ENCODE assay signal across 8 mouse cellular contexts in genomic region chr9:108568511-108568921, GRCm38 (mm10). TPM values are rescaled to one million over a fixed set of nuclear protein-coding genes. Genes with fewer than 3 reads are reported as not detected.
DNase-seq lines count a peak whose midpoint lies in the region; ATAC-seq and TF ChIP-seq lines count a peak whose summit lies in the region.

No protein-coding gene starts in this region.

- peak overlapping the region; percentile 65 for H3K27ac ChIP-seq in liver, adult 2 months (replicated peaks; ENCODE audit: insufficient read depth, low read depth, low read length)
- no peak overlapping the region for H3K27ac ChIP-seq in embryonic fibroblast, embryonic 13.5 days (ENCODE audit: insufficient read depth, low read length)
- peak overlapping the region; percentile 98 for H3K27ac ChIP-seq in intestine, embryonic 16.5 days (ENCODE audit: low read length)
- H3K27ac ChIP-seq in neural tube, embryonic 15.5 days (replicated peaks) = no peak overlapping the region

- peaks cover 2% of the 10 kb centered on the region; the same call in 1 of the 2 replicates for H3K36me3 ChIP-seq in liver, adult 2 months (ENCODE audit: control insufficient read depth, insufficient read depth, low read length)
- peaks cover 16% of the 10 kb centered on the region for H3K36me3 ChIP-seq in intestine, embryonic 16.5 days (ENCODE audit: control insufficient read depth, insufficient read depth, low read length)
- H3K36me3 ChIP-seq in neural tube, embryonic 15.5 days = peaks cover 55% of the 10 kb centered on the region

- 50% methylated on average over 17 of the region's 17 CpGs for WGBS in liver, adult 2 months
- WGBS in intestine, embryonic 16.5 days = 73% methylated on average over 17 of the region's 17 CpGs
- 83% methylated on average over 17 of the region's 17 CpGs for WGBS in neural tube, embryonic 15.5 days

- H3K79me2 ChIP-seq in liver, adult 2 months (ENCODE audit: control insufficient read depth, insufficient read depth, low read length) = no peaks in the 10 kb centered on the region

- peaks cover 12% of the 10 kb centered on the region for H3K4me1 ChIP-seq in liver, adult 2 months (ENCODE audit: control insufficient read depth, insufficient read depth, low read length)
- H3K4me1 ChIP-seq in embryonic fibroblast, embryonic 13.5 days (ENCODE audit: control insufficient read depth, insufficient read depth, low read length) = no peaks in the 10 kb centered on the region; the same call in 1 of the 2 replicates
- H3K4me1 ChIP-seq in intestine, embryonic 16.5 days (ENCODE audit: control insufficient read depth, insufficient read depth, low read length) = peaks cover 31% of the 10 kb centered on the region
- H3K4me1 ChIP-seq in neural tube, embryonic 15.5 days = peaks cover 64% of the 10 kb centered on the region

- H3K4me3 ChIP-seq in liver, adult 2 months (ENCODE audit: insufficient read depth, low read depth, low read length) = no peak overlapping the region
- peak overlapping the region; percentile 64 for H3K4me3 ChIP-seq in embryonic fibroblast, embryonic 13.5 days (ENCODE audit: insufficient read depth, low read length)
- peak overlapping the region; percentile 82 for H3K4me3 ChIP-seq in intestine, embryonic 16.5 days (ENCODE audit: low read length)
- peak overlapping the region; percentile 78 for H3K4me3 ChIP-seq in neural tube, embryonic 15.5 days (replicated peaks)

- no peak for TF ChIP-seq POLR2A in liver, adult 2 months (IDR thresholded peaks at IDR 0.05; ENCODE audit: extremely low read depth, insufficient read depth, low read length)
- TF ChIP-seq POLR2A in embryonic fibroblast, embryonic 13.5 days (IDR thresholded peaks at IDR 0.05; ENCODE audit: low read depth, low read length) = no peak; the same call in 1 of the 2 replicates

- no peak for ATAC-seq in intestine, embryonic 16.5 days
- no peak for ATAC-seq in neural tube, embryonic 15.5 days (ENCODE audit: low FRiP score)
- no peak for ATAC-seq in inflammation-experienced regulatory T-cells, adult 6 months

- DNase-seq in liver, adult 2 months (ENCODE audit: extremely low read depth, low read depth, low spot score) = no peak
- no peak for DNase-seq in liver
- DNase-seq in Muller cell, postnatal 12 days (ENCODE audit: inconsistent ontology term) = no peak
- DNase-seq in adrenal gland, postnatal 14 days = no peak

- peak overlapping the region; percentile 98 for H3K4me2 ChIP-seq in intestine, embryonic 16.5 days (ENCODE audit: low read depth, low read length)
- peak overlapping the region; percentile 90 for H3K4me2 ChIP-seq in neural tube, embryonic 15.5 days

- no peaks in the 10 kb centered on the region for H3K9me3 ChIP-seq in intestine, embryonic 16.5 days (ENCODE audit: control insufficient read depth, low read length)
- no peaks in the 10 kb centered on the region for H3K9me3 ChIP-seq in neural tube, embryonic 15.5 days (replicated peaks)

- H3K9ac ChIP-seq in liver, adult 2 months (ENCODE audit: low read depth, low read length) = 0 out of 2 replicates have a peak overlapping the region, but pooled peaks have one; percentile 7
- peak overlapping the region; percentile 89 for H3K9ac ChIP-seq in intestine, embryonic 16.5 days (ENCODE audit: low read depth, low read length)
- no peak overlapping the region for H3K9ac ChIP-seq in neural tube, embryonic 15.5 days (replicated peaks)

- H3K27me3 ChIP-seq in liver, adult 2 months (ENCODE audit: control insufficient read depth, insufficient read depth, low read length) = no peaks in the 10 kb centered on the region
- no peaks in the 10 kb centered on the region for H3K27me3 ChIP-seq in intestine, embryonic 16.5 days (replicated peaks; ENCODE audit: control insufficient read depth, insufficient read depth, low read length)
- H3K27me3 ChIP-seq in neural tube, embryonic 15.5 days (replicated peaks) = no peaks in the 10 kb centered on the region

- TF ChIP-seq CTCF in liver, adult 2 months (IDR thresholded peaks at IDR 0.05; ENCODE audit: low read depth, low read length) = no peak
- no peak for TF ChIP-seq CTCF in embryonic fibroblast, embryonic 13.5 days (IDR thresholded peaks at IDR 0.05; ENCODE audit: borderline replicate concordance, insufficient read depth, low read length)

RNA-seq across cellular contexts. Expression of gene Dalrd3, which starts 1.2 kb away (rescaled TPM):
- total RNA-seq in liver, adult 2 months (2014; rRNA removed) = 32.8 and 35.2 TPM in 2 replicates
- polyA plus RNA-seq in liver, adult 2 months (2012; rRNA removed) = 104 and 130 TPM in 2 replicates
- 29.2 and 38.2 TPM in 2 replicates for polyA plus RNA-seq in embryonic fibroblast, embryonic 13.5 days (2011; ENCODE audit: insufficient read length, low read depth, missing spikeins)
- 100 and 115 TPM in 2 replicates for polyA plus RNA-seq in intestine, embryonic 16.5 days (2015; fragmentation: Nextera tagmentation; extraction: Ambion mirVana)
- 279 and 285 TPM in 2 replicates for polyA plus RNA-seq in neural tube, embryonic 15.5 days (2015; fragmentation: Nextera tagmentation; extraction: Ambion mirVana)
- 48.8 and 51.5 TPM in 2 replicates for total RNA-seq in adrenal gland, postnatal 14 days (2021)
- polyA plus RNA-seq in inflammation-experienced regulatory T-cells, adult 6 months (2017; shearing (Covaris generic)) = 10 to 100 TPM; 47.6 to 79.7 (median 68.7) TPM

RNA-seq across cellular contexts. Expression of gene Ndufaf3, which starts 1.3 kb away (rescaled TPM):
- total RNA-seq in liver, adult 2 months (2014; rRNA removed) = 12.0 and 13.4 TPM in 2 replicates
- 29.0 and 31.3 TPM in 2 replicates for polyA plus RNA-seq in liver, adult 2 months (2012; rRNA removed)
- 19.5 and 25.5 TPM in 2 replicates for polyA plus RNA-seq in embryonic fibroblast, embryonic 13.5 days (2011; ENCODE audit: insufficient read length, low read depth, missing spikeins)
- polyA plus RNA-seq in intestine, embryonic 16.5 days (2015; fragmentation: Nextera tagmentation; extraction: Ambion mirVana) = 41.1 and 42.1 TPM in 2 replicates
- 75.0 and 78.2 TPM in 2 replicates for polyA plus RNA-seq in neural tube, embryonic 15.5 days (2015; fragmentation: Nextera tagmentation; extraction: Ambion mirVana)
- 55.5 and 67.2 TPM in 2 replicates for total RNA-seq in adrenal gland, postnatal 14 days (2021)
- 10 to 100 TPM; 63.9 to 75.7 (median 73.9) TPM for polyA plus RNA-seq in inflammation-experienced regulatory T-cells, adult 6 months (2017; shearing (Covaris generic))

RNA-seq across cellular contexts. Expression of gene Impdh2, which starts 8.4 kb away (rescaled TPM):
- 33.6 and 39.3 TPM in 2 replicates for total RNA-seq in liver, adult 2 months (2014; rRNA removed)
- 62.5 and 72.8 TPM in 2 replicates for polyA plus RNA-seq in liver, adult 2 months (2012; rRNA removed)
- polyA plus RNA-seq in embryonic fibroblast, embryonic 13.5 days (2011; ENCODE audit: insufficient read length, low read depth, missing spikeins) = 176 and 180 TPM in 2 replicates
- polyA plus RNA-seq in intestine, embryonic 16.5 days (2015; fragmentation: Nextera tagmentation; extraction: Ambion mirVana) = 149 and 173 TPM in 2 replicates
- polyA plus RNA-seq in neural tube, embryonic 15.5 days (2015; fragmentation: Nextera tagmentation; extraction: Ambion mirVana) = 105 and 130 TPM in 2 replicates
- total RNA-seq in adrenal gland, postnatal 14 days (2021) = 99.2 and 110 TPM in 2 replicates
- 100 to 1,000 TPM; 132 to 143 (median 137) TPM for polyA plus RNA-seq in inflammation-experienced regulatory T-cells, adult 6 months (2017; shearing (Covaris generic))

RNA-seq across cellular contexts. Expression of gene Wdr6, which starts 10.0 kb away (rescaled TPM):
- 6.4 and 8.1 TPM in 2 replicates for total RNA-seq in liver, adult 2 months (2014; rRNA removed)
- polyA plus RNA-seq in liver, adult 2 months (2012; rRNA removed) = 8.4 and 14.8 TPM in 2 replicates
- polyA plus RNA-seq in embryonic fibroblast, embryonic 13.5 days (2011; ENCODE audit: insufficient read length, low read depth, missing spikeins) = 40.4 and 42.8 TPM in 2 replicates
- polyA plus RNA-seq in intestine, embryonic 16.5 days (2015; fragmentation: Nextera tagmentation; extraction: Ambion mirVana) = 60.7 and 64.4 TPM in 2 replicates
- 247 and 279 TPM in 2 replicates for polyA plus RNA-seq in neural tube, embryonic 15.5 days (2015; fragmentation: Nextera tagmentation; extraction: Ambion mirVana)
- total RNA-seq in adrenal gland, postnatal 14 days (2021) = 91.0 and 102 TPM in 2 replicates
- 10 to 100 TPM; 25.4 to 32.5 (median 28.0) TPM for polyA plus RNA-seq in inflammation-experienced regulatory T-cells, adult 6 months (2017; shearing (Covaris generic))

RNA-seq across cellular contexts. Expression of gene P4htm, which starts 29.0 kb away (rescaled TPM):
- total RNA-seq in liver, adult 2 months (2014; rRNA removed) = 0.09 and 0.13 TPM in 2 replicates
- 0.46 and 0.67 TPM in 2 replicates for polyA plus RNA-seq in liver, adult 2 months (2012; rRNA removed)
- 3.4 and 4.8 TPM in 2 replicates for polyA plus RNA-seq in embryonic fibroblast, embryonic 13.5 days (2011; ENCODE audit: insufficient read length, low read depth, missing spikeins)
- polyA plus RNA-seq in intestine, embryonic 16.5 days (2015; fragmentation: Nextera tagmentation; extraction: Ambion mirVana) = 4.5 and 5.0 TPM in 2 replicates
- polyA plus RNA-seq in neural tube, embryonic 15.5 days (2015; fragmentation: Nextera tagmentation; extraction: Ambion mirVana) = 36.4 and 44.2 TPM in 2 replicates
- total RNA-seq in adrenal gland, postnatal 14 days (2021) = 4.7 and 7.7 TPM in 2 replicates
- 10 to 100 TPM in 1 of 3 experiments, 1 to 10 TPM in 2; 5.6 to 10.9 (median 7.5) TPM for polyA plus RNA-seq in inflammation-experienced regulatory T-cells, adult 6 months (2017; shearing (Covaris generic))

Comparison
In these comparisons a context has a peak if more than half of its experiments do, and no peak if none do; other contexts are left out.
1. H3K27ac ChIP-seq: peak in liver, adult 2 months (single experiment) and intestine, embryonic 16.5 days (single experiment); none in embryonic fibroblast, embryonic 13.5 days (single experiment) and neural tube, embryonic 15.5 days (single experiment).